Mouse (Mus musculus): ENCODE results near the gene Atp6v1g3. TPM values are rescaled to one million over a fixed set of nuclear protein-coding genes. Genes with fewer than 3 reads are reported as not detected.
A peak's percentile ranks its signal among the peaks of the same experiment; 100 is the strongest.

Atp6v1g3 gene
- polyA plus RNA-seq, 1 experiment from 2014 or later, result not detected

DNA sequence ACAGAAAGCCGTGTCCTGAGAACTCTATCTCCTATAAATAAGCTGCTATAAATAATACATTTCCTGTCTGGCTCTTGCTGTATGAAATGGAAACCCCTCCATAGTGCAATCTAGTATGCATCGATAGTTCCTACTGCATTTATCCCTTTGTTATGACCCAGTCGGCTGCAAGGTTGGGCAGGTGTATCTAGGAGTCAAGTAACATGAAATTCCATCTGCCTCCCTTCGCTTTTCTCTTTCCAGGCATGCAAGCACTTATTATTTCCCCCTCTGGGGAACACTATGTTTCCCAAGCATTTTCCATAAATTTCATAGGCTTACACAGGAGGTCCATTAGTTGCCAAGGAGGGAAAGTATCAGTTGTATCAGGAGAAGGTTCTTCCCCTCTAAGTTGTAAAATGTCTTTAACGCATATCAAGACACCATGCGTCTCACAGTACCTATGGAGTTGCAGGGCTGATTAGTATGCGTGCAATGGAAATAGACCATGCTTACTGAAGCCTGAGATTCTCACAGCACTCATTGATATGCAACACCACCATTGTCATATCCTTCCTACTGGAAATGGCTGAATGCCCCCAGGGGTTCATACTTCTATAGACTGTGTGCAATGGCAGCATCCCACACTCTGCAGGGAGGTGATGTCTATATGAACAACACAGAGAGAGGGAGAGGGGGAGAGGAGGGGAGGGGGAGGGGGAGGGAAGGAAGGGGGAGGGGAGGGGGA lies 26.9 kb upstream of the Atp6v1g3 start:
- H3K4me1 ChIP-seq (ENCODE audit: insufficient read depth), result no peaks in the 10 kb centered on the region
- ATAC-seq (no peak), DNase-seq (no peak)
- TF ChIP-seq CTCF (IDR thresholded peaks at IDR 0.05; ENCODE audit: low read depth) (no peak), EP300 (IDR thresholded peaks at IDR 0.05; ENCODE audit: low read depth) (no peak)
- H3K9me3 ChIP-seq (ENCODE audit: low read length), result no peaks in the 10 kb centered on the region; the same call in 1 of the 2 replicates
- no peaks in the 10 kb centered on the region for H3K36me3 ChIP-seq (replicated peaks; ENCODE audit: insufficient read depth, low read length)
- WGBS (ENCODE audit: insufficient replicate concordance), result 69% methylated on average over 7 of the region's 7 CpGs
- H3K4me3 ChIP-seq (ENCODE audit: low read depth, low read length), result no peak overlapping the region
- no peak overlapping the region for H3K27ac ChIP-seq (ENCODE audit: low read depth)
- H3K9ac ChIP-seq (replicated peaks), result no peak overlapping the region
- H3K27me3 ChIP-seq (ENCODE audit: insufficient read depth, low read length), result no peaks in the 10 kb centered on the region
- H3K4me2 ChIP-seq (ENCODE audit: low read depth, low read length), result no peak overlapping the region

DNA sequence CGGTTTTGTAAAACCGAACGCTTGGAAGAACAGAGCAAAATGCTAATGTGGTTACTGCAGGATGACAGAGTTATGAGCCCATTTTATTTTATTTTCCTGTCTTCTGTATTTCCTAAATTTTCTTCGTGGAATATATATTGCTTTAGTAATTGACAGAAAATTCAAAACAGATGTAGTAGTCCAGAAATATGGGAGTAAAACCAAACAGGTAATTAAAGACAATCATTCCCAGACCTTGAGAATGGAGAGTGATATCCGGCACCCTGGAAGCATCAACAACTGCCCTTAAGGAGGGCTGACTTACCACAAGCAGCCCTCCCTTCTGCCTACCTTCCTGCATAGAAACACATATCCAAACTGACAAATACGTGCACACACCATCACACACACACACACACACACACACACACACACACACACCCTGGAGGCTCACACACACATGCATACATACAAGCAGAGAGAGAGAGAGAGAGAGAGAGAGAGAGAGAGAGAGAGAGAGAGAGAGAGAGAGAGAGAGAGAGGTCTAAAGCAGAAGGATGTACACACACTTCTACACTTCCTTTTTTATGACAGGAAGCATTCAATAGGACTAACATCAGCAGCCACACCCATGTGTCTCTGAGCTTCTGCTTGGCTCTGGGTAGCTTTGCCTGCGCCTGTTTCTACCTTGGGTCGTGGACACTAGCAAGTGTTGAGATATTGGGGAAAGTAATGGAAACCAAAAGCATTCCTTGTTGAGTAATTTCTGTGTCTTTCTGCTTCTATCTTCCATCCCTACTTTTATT lies 25.6 kb upstream of the Atp6v1g3 start:
- Histone ChIP-seq H3K9me3 (ENCODE audit: low read length) (no peaks in the 10 kb centered on the region; the same call in 1 of the 2 replicates), H3K4me2 (ENCODE audit: low read depth, low read length) (no peak overlapping the region), H3K4me1 (ENCODE audit: insufficient read depth) (no peaks in the 10 kb centered on the region), H3K27ac (ENCODE audit: low read depth) (no peak overlapping the region), H3K9ac (replicated peaks) (no peak overlapping the region), H3K4me3 (ENCODE audit: low read depth, low read length) (no peak overlapping the region), H3K36me3 (replicated peaks; ENCODE audit: insufficient read depth, low read length) (no peaks in the 10 kb centered on the region), H3K27me3 (ENCODE audit: insufficient read depth, low read length) (no peaks in the 10 kb centered on the region)
- ATAC-seq (peak; percentile 51; the same call in 1 of the 2 replicates), DNase-seq (no peak)
- 69% methylated on average over 8 of the region's 8 CpGs for WGBS (ENCODE audit: insufficient replicate concordance)
- no peak for TF ChIP-seq CTCF (IDR thresholded peaks at IDR 0.05; ENCODE audit: low read depth)
- no peak for TF ChIP-seq EP300 (IDR thresholded peaks at IDR 0.05; ENCODE audit: low read depth)

DNA sequence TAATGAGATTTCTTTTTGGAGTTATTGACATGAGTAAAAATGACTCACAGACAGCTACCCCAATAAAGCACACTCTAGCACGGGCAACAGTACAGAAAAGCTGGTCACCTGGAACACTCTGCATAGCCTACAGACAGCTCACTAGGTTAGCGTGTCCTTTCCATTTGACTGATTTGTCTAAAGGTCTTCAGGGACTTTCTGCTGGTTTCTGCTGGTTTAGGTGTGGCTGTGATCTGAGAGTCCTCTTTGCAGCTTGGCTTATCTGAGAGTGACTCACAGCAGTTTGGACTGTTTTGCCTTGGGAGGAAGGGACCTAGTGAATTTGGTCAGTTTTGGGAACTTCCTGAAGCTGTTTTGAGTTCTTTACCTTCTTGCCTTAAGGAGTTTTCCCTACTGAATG lies 24.8 kb upstream of the Atp6v1g3 start:
- no peaks in the 10 kb centered on the region; the same call in 1 of the 2 replicates for H3K9me3 ChIP-seq (ENCODE audit: low read length)
- ATAC-seq, result no peak
- 66% methylated on average over 2 of the region's 2 CpGs for WGBS (ENCODE audit: insufficient replicate concordance)

GRCm38 (mm10) chr1:138250951-138251350 lies 22.6 kb upstream of the Atp6v1g3 start:
- H3K4me2 ChIP-seq (ENCODE audit: low read depth, low read length), result no peak overlapping the region
- H3K27me3 ChIP-seq (ENCODE audit: insufficient read depth, low read length), result no peaks in the 10 kb centered on the region
- H3K9ac ChIP-seq (replicated peaks), result no peak overlapping the region
- no peak overlapping the region for H3K4me3 ChIP-seq (ENCODE audit: low read depth, low read length)
- H3K4me1 ChIP-seq (ENCODE audit: insufficient read depth), result no peaks in the 10 kb centered on the region
- no peak for DNase-seq
- no peak overlapping the region for H3K27ac ChIP-seq (ENCODE audit: low read depth)
- WGBS (ENCODE audit: insufficient replicate concordance), result 47% methylated on average over 2 of the region's 2 CpGs
- TF ChIP-seq CTCF (IDR thresholded peaks at IDR 0.05; ENCODE audit: low read depth) (no peak), EP300 (IDR thresholded peaks at IDR 0.05; ENCODE audit: low read depth) (no peak)
- H3K9me3 ChIP-seq (ENCODE audit: low read length), result no peaks in the 10 kb centered on the region; the same call in 1 of the 2 replicates
- ATAC-seq, result no peak
- no peaks in the 10 kb centered on the region for H3K36me3 ChIP-seq (replicated peaks; ENCODE audit: insufficient read depth, low read length)

More for the DNA sequence above, 24.8 kb upstream of the Atp6v1g3 start:
- Histone ChIP-seq H3K36me3 (replicated peaks; ENCODE audit: insufficient read depth, low read length) (no peaks in the 10 kb centered on the region), H3K27me3 (ENCODE audit: insufficient read depth, low read length) (no peaks in the 10 kb centered on the region), H3K27ac (ENCODE audit: low read depth) (no peak overlapping the region), H3K9ac (replicated peaks) (no peak overlapping the region), H3K4me2 (ENCODE audit: low read depth, low read length) (no peak overlapping the region), H3K4me3 (ENCODE audit: low read depth, low read length) (no peak overlapping the region), H3K4me1 (ENCODE audit: insufficient read depth) (no peaks in the 10 kb centered on the region)
- no peak for DNase-seq
- TF ChIP-seq CTCF (IDR thresholded peaks at IDR 0.05; ENCODE audit: low read depth) (no peak), EP300 (IDR thresholded peaks at IDR 0.05; ENCODE audit: low read depth) (no peak)

- H3K9me3 ChIP-seq (ENCODE audit: low read length), result no peaks in the 10 kb centered on the region
- TF ChIP-seq EP300 (IDR thresholded peaks at IDR 0.05; ENCODE audit: low read depth) (no peak), CTCF (IDR thresholded peaks at IDR 0.05; ENCODE audit: low read depth) (no peak)
These were observed 17.3 kb upstream of the Atp6v1g3 start for GRCm38 (mm10) chr1:138256172-138256789.

GRCm38 (mm10) chr1:138258758-138259157 lies 14.8 kb upstream of the Atp6v1g3 start:
- H3K4me3 ChIP-seq (ENCODE audit: low read depth, low read length), result no peak overlapping the region
- no peaks in the 10 kb centered on the region for H3K4me1 ChIP-seq (ENCODE audit: insufficient read depth)
- no peaks in the 10 kb centered on the region for H3K36me3 ChIP-seq (replicated peaks; ENCODE audit: insufficient read depth, low read length)
- no peaks in the 10 kb centered on the region for H3K9me3 ChIP-seq (ENCODE audit: low read length)
- no peak overlapping the region for H3K27ac ChIP-seq (ENCODE audit: low read depth)
- no peak overlapping the region for H3K9ac ChIP-seq (replicated peaks)
- H3K4me2 ChIP-seq (ENCODE audit: low read depth, low read length), result no peak overlapping the region
- H3K27me3 ChIP-seq (ENCODE audit: insufficient read depth, low read length), result no peaks in the 10 kb centered on the region
- no peak for DNase-seq
- whole genome bisulfite sequencing (ENCODE audit: insufficient replicate concordance), result 68% methylated on average over 4 of the region's 4 CpGs
- no peak for ATAC-seq
- TF ChIP-seq CTCF (IDR thresholded peaks at IDR 0.05; ENCODE audit: low read depth) (no peak), EP300 (IDR thresholded peaks at IDR 0.05; ENCODE audit: low read depth) (no peak)

More at GRCm38 (mm10) chr1:138256172-138256789, 17.3 kb upstream of the Atp6v1g3 start:
- DNase-seq (no peak), ATAC-seq (no peak)
- H3K27ac ChIP-seq (ENCODE audit: low read depth), result no peak overlapping the region
- H3K4me3 ChIP-seq (ENCODE audit: low read depth, low read length), result no peak overlapping the region
- H3K4me2 ChIP-seq (ENCODE audit: low read depth, low read length), result no peak overlapping the region
- H3K9ac ChIP-seq (replicated peaks), result no peak overlapping the region
- 66% methylated on average over 4 of the region's 4 CpGs for WGBS (ENCODE audit: insufficient replicate concordance)
- no peaks in the 10 kb centered on the region for H3K4me1 ChIP-seq (ENCODE audit: insufficient read depth)
- H3K27me3 ChIP-seq (ENCODE audit: insufficient read depth, low read length), result no peaks in the 10 kb centered on the region
- no peaks in the 10 kb centered on the region for H3K36me3 ChIP-seq (replicated peaks; ENCODE audit: insufficient read depth, low read length)

Measured in liver, postnatal 0 days (tissue).